Mouse (Mus musculus) adrenal gland, adult 10 weeks (tissue): ENCODE results near the gene Olfr576. TPM values are rescaled to one million over a fixed set of nuclear protein-coding genes. Genes with fewer than 3 reads are reported as not detected.

ENCODE experiments used
- polyA plus RNA-seq: library from polyadenylated mRNA; stranded (reverse); fragments of 350-450 nt; fragmentation: Illumina TruSeq; extraction: RNeasy Lipid Tissue Mini Kit (QIAGEN cat#74804); gene quantifications from one replicate; pipeline ENCODE4 v1.2.3, GENCODE M21; 2014; ENCODE audit warnings: low read depth, low replicate concordance

The Olfr576 gene
- polyA plus RNA-seq: not detected

GRCm38 (mm10) chr7:102962360-102962759 is at the start of gene Olfr576:
Gene Olfr576, plus strand, starts transcription at chr7:102962660.

GRCm38 (mm10) chr7:102917032-102917875 is 45.2 kb upstream of the Olfr576 start, which contains the start of gene Olfr571:
Gene Olfr571, minus strand, starts transcription at chr7:102917536.

GRCm38 (mm10) chr7:102924109-102924508 is 38.4 kb upstream of the Olfr576 start, which contains the start of gene Olfr572:
Gene Olfr572, plus strand, starts transcription at chr7:102924409.

GRCm38 (mm10) chr7:102942475-102942874 is 20.0 kb upstream of the Olfr576 start, which contains the start of gene Olfr573-ps1:
Gene Olfr573-ps1, minus strand, starts transcription at chr7:102942575.

GRCm38 (mm10) chr7:102948167-102948566 is 14.3 kb upstream of the Olfr576 start, which contains the start of gene Olfr574:
Gene Olfr574, plus strand, starts transcription at chr7:102948467.

GRCm38 (mm10) chr7:102958593-102958992 is 3.9 kb upstream of the Olfr576 start, which contains the start of gene Olfr575:
Gene Olfr575, minus strand, starts transcription at chr7:102958775.

GRCm38 (mm10) chr7:102975843-102976242 is 13.4 kb downstream of the Olfr576 start, which contains the start of gene Olfr577:
Gene Olfr577, minus strand, starts transcription at chr7:102975943.

GRCm38 (mm10) chr7:102989224-102989623 is 26.8 kb downstream of the Olfr576 start, which contains the start of gene Olfr578:
Gene Olfr578, minus strand, starts transcription at chr7:102989324.

Other genes with a start within 250 kb of the Olfr576 start
- not detected for gene Olfr33, start 243.6 kb upstream of the Olfr576 start, polyA plus RNA-seq
- not detected for gene Olfr559, start 235.2 kb upstream of the Olfr576 start, polyA plus RNA-seq
- not detected for gene Olfr560, start 203.3 kb upstream of the Olfr576 start, polyA plus RNA-seq
- gene Olfr78, start 203.2 kb upstream of the Olfr576 start, polyA plus RNA-seq: 0.52 TPM
- gene Olfr561, start 191.4 kb upstream of the Olfr576 start, polyA plus RNA-seq: not detected
- not detected for gene Olfr564, start 159.2 kb upstream of the Olfr576 start, polyA plus RNA-seq
- not detected for gene Olfr566, start 103.9 kb upstream of the Olfr576 start, polyA plus RNA-seq
- gene Olfr568, start 85.5 kb upstream of the Olfr576 start, polyA plus RNA-seq: not detected
- gene Olfr569, start 71.8 kb upstream of the Olfr576 start, polyA plus RNA-seq: not detected
- gene Olfr570, start 68.1 kb upstream of the Olfr576 start, polyA plus RNA-seq: not detected
- not detected for gene Olfr571, start 45.1 kb upstream of the Olfr576 start, polyA plus RNA-seq
- gene Olfr572, start 38.3 kb upstream of the Olfr576 start, polyA plus RNA-seq: not detected
- not detected for gene Olfr573-ps1, start 20.1 kb upstream of the Olfr576 start, polyA plus RNA-seq
- not detected for gene Olfr574, start 14.2 kb upstream of the Olfr576 start, polyA plus RNA-seq
- not detected for gene Olfr575, start 3.9 kb upstream of the Olfr576 start, polyA plus RNA-seq
- not detected for gene Olfr577, start 13.3 kb downstream of the Olfr576 start, polyA plus RNA-seq
- gene Olfr578, start 26.7 kb downstream of the Olfr576 start, polyA plus RNA-seq: not detected
- not detected for gene Olfr582, start 75.4 kb downstream of the Olfr576 start, polyA plus RNA-seq
- gene Olfr583, start 88.6 kb downstream of the Olfr576 start, polyA plus RNA-seq: not detected
- gene Olfr584, start 119.2 kb downstream of the Olfr576 start, polyA plus RNA-seq: not detected
- not detected for gene Olfr585, start 135.1 kb downstream of the Olfr576 start, polyA plus RNA-seq
- not detected for gene Olfr586, start 163.0 kb downstream of the Olfr576 start, polyA plus RNA-seq
- not detected for gene Olfr588-ps1, start 178.2 kb downstream of the Olfr576 start, polyA plus RNA-seq
- gene Olfr589, start 193.7 kb downstream of the Olfr576 start, polyA plus RNA-seq: not detected
- not detected for gene Olfr591, start 215.7 kb downstream of the Olfr576 start, polyA plus RNA-seq
- not detected for gene Olfr592, start 222.1 kb downstream of the Olfr576 start, polyA plus RNA-seq
- not detected for gene Olfr593, start 249.2 kb downstream of the Olfr576 start, polyA plus RNA-seq